Mouse (Mus musculus) layer of hippocampus, adult 9-10 months (tissue): Measurements from ENCODE around the gene Wfdc3.
"Not testable (repeated sequence)": the region's sequence is repeated elsewhere in the genome, so short reads cannot be mapped to it uniquely, and the experiment has no call there.

Source experiments
- DNase-seq: peaks from one replicate; pipeline ENCODE4 v3.0.0; 2022; ENCODE audit warnings: low spot score

Wfdc3 gene

GRCm38 (mm10) chr2:164737377-164738090, 8.2 kb downstream of the Wfdc3 start:
- no peak for DNase-seq

- no peak for DNase-seq
Observed at GRCm38 (mm10) chr2:164735446-164735845, 10.3 kb downstream of the Wfdc3 start.

GRCm38 (mm10) chr2:164734839-164735238, 10.9 kb downstream of the Wfdc3 start:
- no peak for DNase-seq

GRCm38 (mm10) chr2:164733259-164733658, 12.5 kb downstream of the Wfdc3 start:
- DNase-seq = no peak

GRCm38 (mm10) chr2:164731719-164732118, 14.0 kb downstream of the Wfdc3 start:
- DNase-seq = no peak

GRCm38 (mm10) chr2:164725895-164726619, 19.7 kb downstream of the Wfdc3 start:
- DNase-seq = peak; percentile 40

- no peak for DNase-seq
Observed at GRCm38 (mm10) chr2:164723276-164723675, 22.5 kb downstream of the Wfdc3 start.

GRCm38 (mm10) chr2:164716194-164716786, 29.4 kb downstream of the Wfdc3 start:
- not testable (repeated sequence) for DNase-seq

GRCm38 (mm10) chr2:164715005-164715404, 30.7 kb downstream of the Wfdc3 start, which contains the start of gene Spint5:
Gene Spint5, plus strand, starts transcription at chr2:164715305.
- no peak for DNase-seq

GRCm38 (mm10) chr2:164705991-164706390, 39.7 kb downstream of the Wfdc3 start:
- no peak for DNase-seq

GRCm38 (mm10) chr2:164705328-164705727, 40.4 kb downstream of the Wfdc3 start:
- no peak for DNase-seq

- DNase-seq = no peak
Observed at GRCm38 (mm10) chr2:164704235-164704634, 41.5 kb downstream of the Wfdc3 start.

- no peak for DNase-seq
Observed at GRCm38 (mm10) chr2:164701761-164702160, 44.0 kb downstream of the Wfdc3 start.

GRCm38 (mm10) chr2:164700959-164701358, 44.8 kb downstream of the Wfdc3 start:
- DNase-seq = no peak

GRCm38 (mm10) chr2:164698201-164698600, 47.5 kb downstream of the Wfdc3 start, which contains the start of gene Spint4:
Gene Spint4, plus strand, starts transcription at chr2:164698501.
- no peak for DNase-seq

- DNase-seq = no peak
Observed at GRCm38 (mm10) chr2:164684807-164685206, 60.9 kb downstream of the Wfdc3 start, which contains the start of gene Wfdc13. Gene Wfdc13, plus strand, starts transcription at chr2:164685107.
